Mouse (Mus musculus) kidney, adult 2 months (tissue): ENCODE data around the gene Srxn1.

Experiments used
- CTCF ChIP-seq: fragments of 200-500 bp; conservative IDR thresholded peaks from 2 replicates; pipeline ENCODE4 v1.5.1; 2011; ENCODE audit warnings: low read depth, mild to moderate bottlenecking, control low read depth, low read length, moderate library complexity, mixed read lengths; ENCODE audit not compliant: insufficient read depth, insufficient read length
- POLR2A ChIP-seq: fragments of 200-500 bp; IDR thresholded peaks from one replicate; pipeline ENCODE4 v1.6.1; 2011; ENCODE audit warnings: low read depth, low read length, control low read depth

GRCm38 (mm10) chr2:152108702-152109101, 3.4 kb downstream of the Srxn1 start:
- TF ChIP-seq CTCF (no peak), POLR2A (no peak)
